Mouse (Mus musculus) lung, adult 2 months (tissue): ENCODE measurements around the gene Bend5.

Experiments used
- CTCF ChIP-seq: fragments of 200-500 bp; IDR thresholded peaks from 2 replicates; pipeline ENCODE4 v1.5.1; 2011; ENCODE audit warnings: mild to moderate bottlenecking, low read length, control low read depth; ENCODE audit not compliant: insufficient read depth
- POLR2A ChIP-seq: fragments of 200-500 bp; IDR thresholded peaks from 2 replicates; pipeline ENCODE4 v1.6.1; 2011; ENCODE audit warnings: low read depth, mild to moderate bottlenecking, control low read depth, low read length, borderline replicate concordance; ENCODE audit errors: extremely low read depth

- TF ChIP-seq CTCF (no peak), POLR2A (no peak)
Measured at GRCm38 (mm10) chr4:111469847-111470246, 55.0 kb downstream of the Bend5 start.
